Mouse (Mus musculus): ENCODE measurements at regions not wholly inside any gene's neighbourhood (a gene's known extent, or its start where the extent isn't known, plus 50 kb on each side); places are given as distances from the start of the nearest gene placed in this dataset.

DNA sequence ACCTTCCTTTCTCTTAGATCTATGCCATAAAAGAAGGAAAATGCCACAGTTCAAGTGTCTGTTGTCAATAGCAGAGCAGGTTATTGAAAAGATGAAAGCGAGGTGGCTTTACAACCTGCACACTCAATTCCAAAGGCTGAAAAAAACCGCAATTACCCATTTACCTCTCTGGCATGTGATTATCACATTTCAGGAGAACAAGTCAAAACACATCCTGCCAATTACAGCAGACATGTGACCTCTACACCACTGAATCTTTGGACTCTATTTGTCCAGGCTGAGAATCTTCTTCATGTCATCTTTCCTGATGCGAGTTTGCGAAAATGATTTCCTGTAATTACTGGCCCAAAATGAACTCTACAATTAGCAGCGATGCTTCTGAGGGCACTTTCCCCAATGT is 338.8 kb downstream of the Eipr1 start:
- ATAC-seq (replicated peaks; ENCODE audit: low FRiP score), result no peak
- Histone ChIP-seq H3K4me3 (ENCODE audit: low read depth, low read length) (no peak overlapping the region), H3K27ac (ENCODE audit: low read depth, low read length) (no peak overlapping the region)

DNA sequence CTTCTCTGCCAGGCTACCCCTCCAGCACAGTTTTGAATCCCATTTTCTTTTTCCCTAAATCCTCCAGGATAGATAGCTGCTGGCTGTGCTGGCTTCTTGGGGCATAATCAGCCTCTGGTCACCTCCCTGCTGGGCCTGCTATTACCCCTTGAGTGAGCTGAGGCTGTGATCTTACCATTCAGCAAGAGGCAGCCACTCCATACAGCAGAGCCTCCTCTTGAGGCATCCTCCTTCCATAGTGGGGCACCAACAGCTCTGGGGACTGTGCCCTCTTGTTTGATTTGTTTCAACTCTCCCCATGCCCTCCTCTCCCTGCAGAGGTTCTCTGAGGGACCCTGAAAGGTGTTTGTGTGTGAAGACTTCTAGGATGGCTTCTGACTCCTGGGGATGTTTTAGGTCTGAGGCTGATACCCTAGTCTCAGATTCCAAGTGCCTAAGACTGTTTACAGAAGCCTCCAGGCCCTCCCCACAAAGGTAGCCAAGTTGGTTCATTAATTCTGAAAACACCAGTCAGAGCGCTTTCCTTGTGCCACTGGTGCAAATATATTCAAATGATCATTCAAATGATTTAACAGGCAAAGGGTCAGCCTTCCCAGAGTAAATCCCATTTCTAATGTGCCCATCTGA is 343.9 kb downstream of the Eipr1 start:
- peak overlapping the region; percentile 34; the same call in 1 of the 2 replicates for H3K4me2 ChIP-seq (ENCODE audit: low read depth, low read length, severe bottlenecking)
- H3K27ac ChIP-seq (ENCODE audit: low read depth, low read length), result peak overlapping the region; percentile 60; the same call in 1 of the 2 replicates
- H3K4me1 ChIP-seq (replicated peaks; ENCODE audit: control insufficient read depth, insufficient read depth, low read length), result peaks cover 8% of the 10 kb centered on the region; the same call in 1 of the 2 replicates
- no peaks in the 10 kb centered on the region for H3K36me3 ChIP-seq (ENCODE audit: control insufficient read depth, insufficient read depth, low read length)
- DNase-seq (ENCODE audit: low spot score), result no peak
- no peaks in the 10 kb centered on the region for H3K9me3 ChIP-seq (ENCODE audit: control insufficient read depth, low read length)
- ATAC-seq (replicated peaks; ENCODE audit: low FRiP score), result peak; percentile 64
- peaks cover 2% of the 10 kb centered on the region; the same call in 1 of the 2 replicates for H3K27me3 ChIP-seq (ENCODE audit: control insufficient read depth, insufficient read depth, low read length)
- 12% methylated on average over 1 of the region's 1 CpGs for WGBS
- no peak overlapping the region for H3K4me3 ChIP-seq (ENCODE audit: low read depth, low read length)
- H3K9ac ChIP-seq (ENCODE audit: low read length), result no peak overlapping the region

More for the DNA sequence above, 338.8 kb downstream of the Eipr1 start:
- 78% methylated on average over 5 of the region's 5 CpGs for WGBS
- H3K9ac ChIP-seq (ENCODE audit: low read length), result no peak overlapping the region
- H3K27me3 ChIP-seq (ENCODE audit: control insufficient read depth, insufficient read depth, low read length), result peaks cover 2% of the 10 kb centered on the region; the same call in 1 of the 2 replicates
- DNase-seq (ENCODE audit: low spot score), result no peak
- H3K4me2 ChIP-seq (ENCODE audit: low read depth, low read length, severe bottlenecking), result no peak overlapping the region
- peaks cover 2% of the 10 kb centered on the region; the same call in 1 of the 2 replicates for H3K4me1 ChIP-seq (replicated peaks; ENCODE audit: control insufficient read depth, insufficient read depth, low read length)
- no peaks in the 10 kb centered on the region for H3K9me3 ChIP-seq (ENCODE audit: control insufficient read depth, low read length)
- H3K36me3 ChIP-seq (ENCODE audit: control insufficient read depth, insufficient read depth, low read length), result no peaks in the 10 kb centered on the region

DNA sequence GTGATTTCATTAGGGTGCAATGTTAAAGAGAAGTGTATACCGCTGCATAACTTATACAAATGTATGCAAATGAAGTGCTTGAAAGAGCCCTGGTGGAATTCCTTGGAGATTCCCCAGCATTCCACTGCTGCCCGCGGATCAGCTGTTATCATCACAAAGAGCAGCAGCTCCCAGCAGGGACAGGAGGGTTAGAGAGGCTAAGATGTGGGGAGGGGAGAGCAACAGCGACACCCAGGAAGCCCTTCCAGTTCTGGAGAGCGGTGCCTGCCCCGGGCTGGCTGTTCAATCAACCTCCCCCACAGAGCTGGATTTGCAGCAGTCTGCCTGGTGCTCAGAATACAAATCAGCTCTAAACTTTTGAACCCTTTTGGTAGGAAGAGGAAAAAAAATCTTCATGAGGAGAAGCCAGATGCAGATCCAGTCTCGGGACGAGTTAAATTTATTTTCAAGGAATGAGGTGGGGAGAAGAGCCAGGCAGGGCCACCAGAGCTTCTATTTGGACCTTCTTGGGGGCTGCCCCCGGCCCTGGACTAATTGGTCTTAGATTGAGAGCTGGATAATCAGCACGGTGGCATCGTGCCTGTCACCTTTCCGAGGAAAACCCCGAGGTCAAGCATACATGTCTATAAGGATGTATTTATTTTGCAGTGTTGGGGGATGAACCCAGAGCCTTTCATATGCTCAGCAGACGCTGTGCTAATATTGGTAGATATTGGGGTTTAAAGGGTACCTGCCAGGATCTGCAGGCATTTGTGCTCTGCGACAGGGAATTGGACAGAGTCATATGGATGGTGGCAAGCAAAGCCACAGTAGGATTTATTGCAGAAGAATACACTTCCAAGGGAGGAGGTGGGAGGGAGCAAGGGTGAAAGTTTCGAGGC is 344.7 kb downstream of the Eipr1 start:
- ATAC-seq (replicated peaks; ENCODE audit: low FRiP score) (peak; percentile 91), DNase-seq (ENCODE audit: low spot score) (peak; percentile 82)
- Histone ChIP-seq H3K4me1 (replicated peaks; ENCODE audit: control insufficient read depth, insufficient read depth, low read length) (peaks cover 8% of the 10 kb centered on the region; the same call in 1 of the 2 replicates), H3K9ac (ENCODE audit: low read length) (no peak overlapping the region; the same call in 1 of the 2 replicates), H3K27ac (ENCODE audit: low read depth, low read length) (peak overlapping the region; percentile 51; the same call in 1 of the 2 replicates), H3K27me3 (ENCODE audit: control insufficient read depth, insufficient read depth, low read length) (peaks cover 2% of the 10 kb centered on the region; the same call in 1 of the 2 replicates), H3K36me3 (ENCODE audit: control insufficient read depth, insufficient read depth, low read length) (no peaks in the 10 kb centered on the region), H3K9me3 (ENCODE audit: control insufficient read depth, low read length) (no peaks in the 10 kb centered on the region), H3K4me2 (ENCODE audit: low read depth, low read length, severe bottlenecking) (peak overlapping the region; percentile 34), H3K4me3 (ENCODE audit: low read depth, low read length) (no peak overlapping the region)
- WGBS, result 5% methylated on average over 16 of the region's 16 CpGs

DNA sequence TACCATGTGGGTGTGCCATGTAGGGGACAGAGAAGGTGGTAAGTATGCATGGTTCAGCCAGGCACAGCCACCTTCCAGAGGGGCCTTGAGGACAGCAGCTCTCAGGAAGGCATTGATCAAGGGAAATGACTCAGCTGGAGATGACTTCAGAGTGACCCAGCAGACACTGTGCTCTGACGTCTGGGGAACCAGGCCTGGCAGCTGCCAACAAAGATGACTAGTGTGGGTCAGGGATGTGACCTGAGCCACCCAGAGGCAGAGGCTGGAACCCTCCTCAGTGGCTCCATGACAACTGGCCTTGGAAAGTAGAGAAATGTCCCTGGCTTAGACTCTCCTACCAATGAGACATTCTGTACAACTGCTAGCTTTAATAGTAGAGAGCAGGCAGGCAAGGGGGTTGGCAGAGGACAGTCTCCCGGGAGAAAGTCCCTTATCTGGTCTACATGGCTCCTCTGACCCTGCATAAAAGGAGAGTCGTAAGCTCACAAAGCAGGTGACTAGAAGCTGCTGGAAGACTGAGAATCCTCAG is 348.5 kb downstream of the Eipr1 start:
- Histone ChIP-seq H3K4me1 (replicated peaks; ENCODE audit: control insufficient read depth, insufficient read depth, low read length) (peaks cover 6% of the 10 kb centered on the region; the same call in 1 of the 2 replicates), H3K9ac (ENCODE audit: low read length) (no peak overlapping the region), H3K4me2 (ENCODE audit: low read depth, low read length, severe bottlenecking) (no peak overlapping the region), H3K27ac (ENCODE audit: low read depth, low read length) (no peak overlapping the region), H3K4me3 (ENCODE audit: low read depth, low read length) (no peak overlapping the region), H3K9me3 (ENCODE audit: control insufficient read depth, low read length) (no peaks in the 10 kb centered on the region; the same call in 1 of the 2 replicates), H3K36me3 (ENCODE audit: control insufficient read depth, insufficient read depth, low read length) (no peaks in the 10 kb centered on the region), H3K27me3 (ENCODE audit: control insufficient read depth, insufficient read depth, low read length) (no peaks in the 10 kb centered on the region)
- no peak for ATAC-seq (replicated peaks; ENCODE audit: low FRiP score)
- DNase-seq (ENCODE audit: low spot score), result no peak
- 70% methylated on average over 3 of the region's 3 CpGs for WGBS

DNA sequence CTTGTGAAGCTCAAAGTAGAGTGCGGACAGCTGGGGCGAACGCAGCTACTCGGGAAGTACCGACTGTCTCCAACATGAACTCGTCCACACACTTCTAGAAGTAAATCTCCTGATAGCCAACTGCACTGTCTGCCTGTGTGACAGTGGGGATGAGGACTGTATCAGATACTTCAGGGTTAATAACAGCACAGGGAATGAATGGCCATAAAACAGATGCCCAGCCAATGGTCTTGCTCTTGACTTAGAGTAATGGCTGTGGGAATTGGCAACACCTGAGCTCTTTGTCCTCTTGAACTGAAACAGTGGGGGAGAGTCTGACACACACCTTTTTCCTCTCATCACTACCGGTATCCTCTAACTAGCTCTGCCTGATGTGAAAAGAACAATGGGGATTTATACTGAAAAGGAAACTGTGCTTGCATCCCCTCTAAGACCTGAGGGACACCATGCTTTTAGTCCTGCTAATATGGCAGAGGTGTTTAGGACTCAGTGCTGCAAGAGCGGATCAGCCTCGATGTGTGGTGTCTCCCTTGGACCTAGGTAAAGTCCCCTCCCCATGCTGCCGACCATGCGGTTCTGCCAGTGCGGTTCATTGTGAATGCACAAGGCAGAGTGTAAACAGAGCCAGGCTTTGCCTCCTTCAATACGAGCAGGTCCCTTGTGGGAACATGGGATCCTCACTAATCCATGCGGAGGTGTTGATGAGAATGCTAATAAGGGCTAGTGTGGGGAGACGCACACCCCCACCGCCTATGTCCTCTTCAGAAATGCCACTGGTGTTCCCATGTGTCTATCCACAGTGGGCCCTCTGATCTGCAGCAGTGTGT is 355.5 kb downstream of the Eipr1 start:
- no peak overlapping the region for H3K9ac ChIP-seq (ENCODE audit: low read length)
- no peak for DNase-seq (ENCODE audit: low spot score)
- 59% methylated on average over 16 of the region's 16 CpGs for WGBS
- ATAC-seq (replicated peaks; ENCODE audit: low FRiP score), result peak; percentile 72
- no peak overlapping the region for H3K4me3 ChIP-seq (ENCODE audit: low read depth, low read length)
- H3K9me3 ChIP-seq (ENCODE audit: control insufficient read depth, low read length), result no peaks in the 10 kb centered on the region; the same call in 1 of the 2 replicates
- H3K4me2 ChIP-seq (ENCODE audit: low read depth, low read length, severe bottlenecking), result no peak overlapping the region
- H3K27ac ChIP-seq (ENCODE audit: low read depth, low read length), result no peak overlapping the region
- peaks cover 7% of the 10 kb centered on the region for H3K4me1 ChIP-seq (replicated peaks; ENCODE audit: control insufficient read depth, insufficient read depth, low read length)
- no peaks in the 10 kb centered on the region for H3K27me3 ChIP-seq (ENCODE audit: control insufficient read depth, insufficient read depth, low read length)
- H3K36me3 ChIP-seq (ENCODE audit: control insufficient read depth, insufficient read depth, low read length), result no peaks in the 10 kb centered on the region

DNA sequence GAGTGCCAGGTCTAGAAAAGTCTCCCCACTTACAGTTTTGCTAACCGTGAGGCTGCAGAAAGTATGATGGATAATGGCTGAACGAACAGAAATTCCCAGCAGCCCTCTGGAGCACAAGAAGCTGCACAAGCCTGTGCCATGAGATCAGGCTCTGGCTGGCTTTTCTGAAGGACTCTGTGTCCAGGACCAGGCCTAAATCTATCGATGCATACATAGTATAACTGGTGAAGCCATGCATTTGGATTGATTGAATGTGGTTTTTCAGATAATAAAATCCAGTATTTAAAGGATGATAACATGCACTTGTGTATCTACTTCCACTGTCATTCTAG is 356.1 kb downstream of the Eipr1 start:
- 74% methylated on average over 3 of the region's 3 CpGs for WGBS
- H3K4me1 ChIP-seq (replicated peaks; ENCODE audit: control insufficient read depth, insufficient read depth, low read length), result peaks cover 7% of the 10 kb centered on the region
- H3K9me3 ChIP-seq (ENCODE audit: control insufficient read depth, low read length), result no peaks in the 10 kb centered on the region
- no peaks in the 10 kb centered on the region for H3K27me3 ChIP-seq (ENCODE audit: control insufficient read depth, insufficient read depth, low read length)
- ATAC-seq (replicated peaks; ENCODE audit: low FRiP score) (no peak; the same call in 1 of the 2 replicates), DNase-seq (ENCODE audit: low spot score) (no peak)
- H3K36me3 ChIP-seq (ENCODE audit: control insufficient read depth, insufficient read depth, low read length), result no peaks in the 10 kb centered on the region
- no peak overlapping the region for H3K4me3 ChIP-seq (ENCODE audit: low read depth, low read length)
- H3K9ac ChIP-seq (ENCODE audit: low read length), result no peak overlapping the region
- H3K27ac ChIP-seq (ENCODE audit: low read depth, low read length), result no peak overlapping the region
- H3K4me2 ChIP-seq (ENCODE audit: low read depth, low read length, severe bottlenecking), result no peak overlapping the region

DNA sequence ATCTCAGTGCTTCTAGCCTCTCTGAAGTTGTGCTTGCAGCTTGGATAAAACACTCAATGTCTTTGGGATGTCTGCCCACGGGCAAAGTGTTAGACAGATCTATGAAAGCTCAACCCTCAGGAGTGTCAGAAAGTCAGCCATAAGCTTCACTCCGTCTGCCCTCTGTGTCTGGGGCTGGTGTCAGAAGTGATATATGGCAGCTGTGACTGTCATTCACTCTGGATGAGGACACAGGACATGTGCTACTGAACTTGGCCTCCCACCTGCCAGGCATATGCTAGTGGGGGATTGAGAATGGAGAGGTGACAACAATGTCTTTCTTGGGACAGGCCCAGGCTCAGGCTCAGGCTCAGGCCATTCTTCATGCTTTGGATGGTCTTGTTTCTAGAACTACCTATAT is 366.7 kb downstream of the Eipr1 start:
- DNase-seq (ENCODE audit: low spot score) (no peak), ATAC-seq (replicated peaks; ENCODE audit: low FRiP score) (no peak)
- WGBS, result 81% methylated on average over 2 of the region's 2 CpGs
- 0 out of 2 replicates have a peak, but pooled peaks cover 3% of the 10 kb centered on the region for H3K4me1 ChIP-seq (replicated peaks; ENCODE audit: control insufficient read depth, insufficient read depth, low read length)
- H3K27ac ChIP-seq (ENCODE audit: low read depth, low read length), result no peak overlapping the region
- no peaks in the 10 kb centered on the region for H3K36me3 ChIP-seq (ENCODE audit: control insufficient read depth, insufficient read depth, low read length)
- H3K9ac ChIP-seq (ENCODE audit: low read length), result no peak overlapping the region
- no peak overlapping the region for H3K4me3 ChIP-seq (ENCODE audit: low read depth, low read length)
- H3K4me2 ChIP-seq (ENCODE audit: low read depth, low read length, severe bottlenecking), result no peak overlapping the region
- H3K27me3 ChIP-seq (ENCODE audit: control insufficient read depth, insufficient read depth, low read length), result no peaks in the 10 kb centered on the region
- no peaks in the 10 kb centered on the region for H3K9me3 ChIP-seq (ENCODE audit: control insufficient read depth, low read length)

DNA sequence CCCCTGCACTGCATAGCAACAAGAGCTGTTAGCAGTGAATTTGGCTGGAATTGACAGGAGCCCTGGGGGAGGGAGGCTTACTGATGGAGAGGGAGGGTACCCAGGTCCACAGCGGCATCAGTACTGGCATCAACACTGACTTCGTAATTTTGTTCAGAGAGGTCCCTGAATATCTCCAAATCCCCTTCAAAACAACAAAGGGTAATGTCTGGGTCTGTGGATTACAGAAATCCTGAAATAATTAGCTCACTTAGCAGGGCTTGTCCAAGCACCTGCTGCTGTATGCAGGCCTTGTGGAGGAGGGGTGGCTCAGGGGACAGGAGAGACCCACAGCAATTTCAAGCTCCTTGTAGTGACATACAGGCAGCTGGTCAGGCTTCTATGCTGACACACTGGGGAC is 369.6 kb downstream of the Eipr1 start:
- Histone ChIP-seq H3K4me2 (ENCODE audit: low read depth, low read length, severe bottlenecking) (no peak overlapping the region), H3K27me3 (ENCODE audit: control insufficient read depth, insufficient read depth, low read length) (no peaks in the 10 kb centered on the region), H3K4me1 (replicated peaks; ENCODE audit: control insufficient read depth, insufficient read depth, low read length) (0 out of 2 replicates have a peak, but pooled peaks cover 3% of the 10 kb centered on the region), H3K27ac (ENCODE audit: low read depth, low read length) (0 out of 2 replicates have a peak overlapping the region, but pooled peaks have one; percentile 2), H3K4me3 (ENCODE audit: low read depth, low read length) (no peak overlapping the region), H3K36me3 (ENCODE audit: control insufficient read depth, insufficient read depth, low read length) (no peaks in the 10 kb centered on the region), H3K9ac (ENCODE audit: low read length) (no peak overlapping the region), H3K9me3 (ENCODE audit: control insufficient read depth, low read length) (no peaks in the 10 kb centered on the region)
- ATAC-seq (replicated peaks; ENCODE audit: low FRiP score) (peak; percentile 56; the same call in 1 of the 2 replicates), DNase-seq (ENCODE audit: low spot score) (peak; percentile 58)
- 31% methylated on average over 2 of the region's 2 CpGs for WGBS
